Mouse (Mus musculus) megakaryocyte, embryonic 14.5 days (primary cell): ENCODE data around the gene Prrg2.

Experiments used
- FLI1 ChIP-seq: IDR thresholded peaks from 2 replicates; pipeline ENCODE4 v1.6.1; 2012; ENCODE audit warnings: low read length, inconsistent platforms, mixed read lengths
- GATA1 ChIP-seq: IDR thresholded peaks from 3 replicates; pipeline ENCODE4 v1.6.1; 2012; ENCODE audit warnings: mixed read lengths, low read length, inconsistent platforms, borderline replicate concordance

- TF ChIP-seq GATA1 (no peak), FLI1 (no peak)
Measured at GRCm38 (mm10) chr7:45050945-45051600, 11.4 kb downstream of the Prrg2 start.
